Mouse (Mus musculus) lung, embryonic 16.5 days (tissue): ENCODE measurements around the gene Wdr86. TPM values are rescaled to one million over a fixed set of nuclear protein-coding genes. Genes with fewer than 3 reads are reported as not detected.

Source experiments
- ATAC-seq: fragments of 200-750 bp; cut with Nextera tagmentation; 2 replicates; pipeline ENCODE4 v1.8.0; 2017; ENCODE audit warnings: low read depth, mild to moderate bottlenecking, moderate library complexity
- H3K27ac ChIP-seq: fragments of 300-500 bp; sonication (generic); 2 replicates; pipeline ENCODE4 v1.5.1; 2014; ENCODE audit warnings: mild to moderate bottlenecking, control low read depth, low read length
- H3K27me3 ChIP-seq: fragments of 300-500 bp; sonication (generic); 2 replicates; pipeline ENCODE4 v1.6.1; 2014; ENCODE audit warnings: low read depth, low read length, mixed read lengths; ENCODE audit not compliant: control insufficient read depth, insufficient read depth
- H3K36me3 ChIP-seq: fragments of 300-500 bp; sonication (generic); 2 replicates; pipeline ENCODE4 v1.6.1; 2014; ENCODE audit warnings: low read length; ENCODE audit not compliant: control insufficient read depth, insufficient read depth
- H3K4me1 ChIP-seq: fragments of 300-500 bp; sonication (generic); replicated peaks from 2 replicates; pipeline ENCODE4 v1.6.1; 2014; ENCODE audit warnings: low read length, mixed read lengths; ENCODE audit not compliant: control insufficient read depth, insufficient read depth
- H3K4me2 ChIP-seq: fragments of 300-500 bp; sonication (generic); 2 replicates; pipeline ENCODE4 v1.6.1; 2014; ENCODE audit warnings: low read depth, low read length, control low read depth
- H3K4me3 ChIP-seq: fragments of 300-500 bp; sonication (generic); 2 replicates; pipeline ENCODE4 v1.5.1; 2014; ENCODE audit warnings: mild to moderate bottlenecking, low read length, control low read depth
- H3K9ac ChIP-seq: fragments of 300-500 bp; sonication (generic); 2 replicates; pipeline ENCODE4 v1.6.1; 2014; ENCODE audit warnings: low read length, control low read depth
- H3K9me3 ChIP-seq: fragments of 300-500 bp; sonication (generic); 2 replicates; pipeline ENCODE4 v1.6.1; 2016; ENCODE audit warnings: low read length; ENCODE audit not compliant: control insufficient read depth
- WGBS: fragments of 180-500 bp; shearing (Covaris S2); extraction: QIAGEN DNeasy Blood & Tissue Kit; methylation state at CpG from one replicate; pipeline ENCODE4 v1.1.7; 2014; 5-methylcytosine and 5-hydroxymethylcytosine counted together
- polyA plus RNA-seq: library from polyadenylated mRNA; unstranded; fragments of >200 nt; fragmentation: Nextera tagmentation; extraction: Ambion mirVana; gene quantifications from 2 replicates; pipeline ENCODE4 v1.2.1, GENCODE M21; 2015

Gene Wdr86
- polyA plus RNA-seq, 1 experiment from 2014 or later = 30.5 TPM

- Histone ChIP-seq H3K27me3 (no peaks in the 10 kb centered on the region), H3K36me3 (no peaks in the 10 kb centered on the region), H3K4me1 (peaks cover 20% of the 10 kb centered on the region), H3K27ac (peak overlapping the region; percentile 85), H3K4me2 (no peak overlapping the region), H3K9me3 (no peaks in the 10 kb centered on the region), H3K4me3 (no peak overlapping the region), H3K9ac (no peak overlapping the region)
- 72% methylated on average over 1 of the region's 1 CpGs for WGBS
- no peak for ATAC-seq
These were observed 8.0 kb upstream of the Wdr86 start for GRCm38 (mm10) chr5:24738517-24738916.

- Histone ChIP-seq H3K9ac (no peak overlapping the region), H3K36me3 (no peaks in the 10 kb centered on the region), H3K4me3 (no peak overlapping the region), H3K9me3 (no peaks in the 10 kb centered on the region), H3K27ac (no peak overlapping the region), H3K27me3 (no peaks in the 10 kb centered on the region), H3K4me2 (no peak overlapping the region), H3K4me1 (peaks cover 28% of the 10 kb centered on the region)
- no peak for ATAC-seq
- 86% methylated on average over 10 of the region's 10 CpGs for WGBS
These were observed 7.1 kb upstream of the Wdr86 start for GRCm38 (mm10) chr5:24737595-24737994.

GRCm38 (mm10) chr5:24733771-24734426, 3.4 kb upstream of the Wdr86 start:
- 41% methylated on average over 7 of the region's 7 CpGs for WGBS
- Histone ChIP-seq H3K9me3 (no peaks in the 10 kb centered on the region), H3K9ac (no peak overlapping the region), H3K27ac (peak overlapping the region; percentile 73; the same call in 1 of the 2 replicates), H3K4me2 (no peak overlapping the region), H3K36me3 (no peaks in the 10 kb centered on the region), H3K4me3 (no peak overlapping the region), H3K4me1 (peaks cover 26% of the 10 kb centered on the region), H3K27me3 (no peaks in the 10 kb centered on the region; the same call in 1 of the 2 replicates)
- ATAC-seq = no peak

- 4% methylated on average over 8 of the region's 8 CpGs for WGBS
- Histone ChIP-seq H3K4me1 (peaks cover 24% of the 10 kb centered on the region), H3K9ac (peak overlapping the region; percentile 44; the same call in 1 of the 2 replicates), H3K4me3 (no peak overlapping the region), H3K4me2 (peak overlapping the region; percentile 36; the same call in 1 of the 2 replicates), H3K36me3 (no peaks in the 10 kb centered on the region), H3K27ac (peak overlapping the region; percentile 78), H3K9me3 (no peaks in the 10 kb centered on the region), H3K27me3 (no peaks in the 10 kb centered on the region; the same call in 1 of the 2 replicates)
- ATAC-seq = peak; percentile 83
These were observed 2.6 kb upstream of the Wdr86 start for GRCm38 (mm10) chr5:24733134-24733533.

GRCm38 (mm10) chr5:24730986-24731385, 459 bp upstream of the Wdr86 start:
- no peaks in the 10 kb centered on the region for H3K9me3 ChIP-seq
- 3% methylated on average over 15 of the region's 15 CpGs for WGBS
- peak overlapping the region; percentile 88 for H3K27ac ChIP-seq
- peak overlapping the region; percentile 87 for H3K9ac ChIP-seq
- ATAC-seq = peak; percentile 34
- peak overlapping the region; percentile 76 for H3K4me3 ChIP-seq
- H3K4me1 ChIP-seq = peaks cover 37% of the 10 kb centered on the region
- H3K4me2 ChIP-seq = peak overlapping the region; percentile 87
- no peaks in the 10 kb centered on the region for H3K36me3 ChIP-seq
- no peaks in the 10 kb centered on the region; the same call in 1 of the 2 replicates for H3K27me3 ChIP-seq

- Histone ChIP-seq H3K27me3 (no peaks in the 10 kb centered on the region; the same call in 1 of the 2 replicates), H3K4me1 (peaks cover 47% of the 10 kb centered on the region), H3K9ac (peak overlapping the region; percentile 87), H3K4me3 (peak overlapping the region; percentile 76), H3K36me3 (no peaks in the 10 kb centered on the region), H3K4me2 (peak overlapping the region; percentile 87), H3K9me3 (no peaks in the 10 kb centered on the region), H3K27ac (peak overlapping the region; percentile 88)
- peak; percentile 15 for ATAC-seq
- 1% methylated on average over 43 of the region's 49 CpGs for WGBS
These were observed 585 bp downstream of the Wdr86 start for GRCm38 (mm10) chr5:24729797-24730487.

GRCm38 (mm10) chr5:24726901-24727836, 3.4 kb downstream of the Wdr86 start:
- Histone ChIP-seq H3K4me3 (no peak overlapping the region), H3K36me3 (no peaks in the 10 kb centered on the region), H3K27me3 (no peaks in the 10 kb centered on the region; the same call in 1 of the 2 replicates), H3K9me3 (no peaks in the 10 kb centered on the region), H3K27ac (no peak overlapping the region), H3K4me1 (peaks cover 52% of the 10 kb centered on the region), H3K4me2 (no peak overlapping the region), H3K9ac (no peak overlapping the region)
- WGBS = 49% methylated on average over 12 of the region's 12 CpGs
- no peak for ATAC-seq

- Histone ChIP-seq H3K27ac (peak overlapping the region; percentile 95), H3K36me3 (no peaks in the 10 kb centered on the region; the same call in 1 of the 2 replicates), H3K9ac (no peak overlapping the region; the same call in 1 of the 2 replicates), H3K9me3 (no peaks in the 10 kb centered on the region), H3K4me1 (peaks cover 46% of the 10 kb centered on the region), H3K4me3 (no peak overlapping the region), H3K27me3 (no peaks in the 10 kb centered on the region), H3K4me2 (no peak overlapping the region)
- WGBS = 57% methylated on average over 6 of the region's 6 CpGs
- no peak for ATAC-seq
These were observed 4.6 kb downstream of the Wdr86 start for GRCm38 (mm10) chr5:24725897-24726296.
